Mouse (Mus musculus) bone marrow macrophage, adult 2 months (primary cell): ENCODE measurements around the gene Ilf3.

Experiments
- CTCF ChIP-seq: IDR thresholded peaks from 2 replicates; pipeline ENCODE4 v1.5.1; 2012; ENCODE audit warnings: low read depth, mild to moderate bottlenecking, low read length, moderate library complexity
- POLR2A ChIP-seq: IDR thresholded peaks from 2 replicates; pipeline ENCODE4 v1.6.1; 2012; ENCODE audit warnings: mild to moderate bottlenecking, low read depth, low read length, borderline replicate concordance

DNA sequence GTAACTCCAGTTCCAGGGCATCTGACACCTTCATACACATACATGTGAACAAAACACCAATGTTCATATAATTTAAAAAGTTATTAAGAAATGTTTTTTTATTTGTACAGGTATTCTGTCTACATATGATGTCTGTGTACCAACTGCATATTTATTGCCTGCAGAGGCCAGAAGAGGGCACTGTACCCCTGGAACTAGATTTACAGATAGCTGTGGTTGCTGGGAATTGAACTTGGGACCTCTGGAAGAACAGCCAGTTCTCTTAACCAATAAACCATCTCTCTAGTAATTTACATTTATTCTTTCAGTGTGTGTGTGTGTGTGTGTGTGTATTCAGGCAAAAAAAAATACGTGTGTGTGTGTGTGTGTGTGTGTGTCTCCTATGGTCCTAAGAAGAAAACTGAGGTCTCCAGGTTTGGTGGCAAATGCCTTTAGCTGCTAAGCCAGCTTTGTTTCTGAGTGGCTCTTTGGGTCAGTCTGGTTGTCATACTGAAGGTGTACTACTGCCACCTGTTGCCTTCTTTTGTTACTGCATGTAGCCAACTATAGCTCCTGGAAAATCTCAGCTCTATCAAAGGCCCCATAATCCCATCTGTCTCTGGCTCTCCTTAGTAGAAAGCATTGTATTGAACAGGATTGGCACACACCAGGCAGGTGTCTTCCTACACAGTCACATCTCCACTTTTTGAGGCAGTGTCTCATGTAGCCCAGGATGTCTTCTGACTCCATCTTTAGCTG, 10.5 kb upstream of the Ilf3 start:
- no peak for TF ChIP-seq CTCF
- no peak for TF ChIP-seq POLR2A
